Mouse (Mus musculus) ES-Bruce4 (cell line): ENCODE measurements around the gene Myo5c. TPM values are rescaled to one million over a fixed set of nuclear protein-coding genes. Genes with fewer than 3 reads are reported as not detected.

Experiments
- H3K27ac ChIP-seq: 2 replicates; pipeline ENCODE4 v1.5.1; 2012; ENCODE audit warnings: low read length, inconsistent platforms; ENCODE audit not compliant: insufficient read depth
- H3K27me3 ChIP-seq: 2 replicates; pipeline ENCODE4 v1.6.1; 2012; ENCODE audit warnings: mild to moderate bottlenecking, low read length, inconsistent platforms; ENCODE audit not compliant: control insufficient read depth, poor library complexity, insufficient read depth, severe bottlenecking
- H3K36me3 ChIP-seq: 2 replicates; pipeline ENCODE4 v1.6.1; 2012; ENCODE audit warnings: inconsistent platforms, mild to moderate bottlenecking, low read length, moderate library complexity; ENCODE audit not compliant: control insufficient read depth, poor library complexity, insufficient read depth, severe bottlenecking
- H3K4me1 ChIP-seq: one replicate; pipeline ENCODE4 v1.8.1; 2011; ENCODE audit warnings: low read length; ENCODE audit not compliant: control insufficient read depth, insufficient read depth
- H3K4me3 ChIP-seq: 2 replicates; pipeline ENCODE4 v1.5.1; 2011; ENCODE audit warnings: low read depth, mild to moderate bottlenecking, low read length
- H3K9ac ChIP-seq: 2 replicates; pipeline ENCODE4 v1.6.1; 2012; ENCODE audit warnings: low read depth, mild to moderate bottlenecking, inconsistent platforms; ENCODE audit not compliant: poor library complexity, severe bottlenecking
- H3K9me3 ChIP-seq: replicated peaks from 2 replicates; pipeline ENCODE4 v1.6.1; 2012; ENCODE audit warnings: mild to moderate bottlenecking, low read length, inconsistent platforms; ENCODE audit not compliant: control insufficient read depth, poor library complexity, insufficient read depth, severe bottlenecking
- CTCF ChIP-seq: IDR thresholded peaks from one replicate; pipeline ENCODE4 v1.8.1; 2011; ENCODE audit warnings: low read depth, low read length
- EP300 ChIP-seq: IDR thresholded peaks from 2 replicates; pipeline ENCODE4 v1.6.1; 2011; ENCODE audit warnings: low read depth, low read length; ENCODE audit not compliant: insufficient read depth
- POLR2A ChIP-seq: IDR thresholded peaks from one replicate; pipeline ENCODE4 v1.8.1; 2011; ENCODE audit warnings: low read length; ENCODE audit not compliant: insufficient read depth
- polyA plus RNA-seq: library from polyadenylated mRNA; stranded (reverse); fragments of >200 nt; gene quantifications from 2 replicates; pipeline ENCODE4 v1.2.4, GENCODE M21; 2011; ENCODE audit warnings: low read depth; ENCODE audit not compliant: missing spikeins, insufficient read depth, insufficient read length

The Myo5c gene
- polyA plus RNA-seq, 1 experiment: 8.8 TPM

- Histone ChIP-seq H3K4me3 (no peak overlapping the region), H3K4me1 (peaks cover 4% of the 10 kb centered on the region)
- no peak for TF ChIP-seq CTCF
- TF ChIP-seq POLR2A: no peak
- TF ChIP-seq EP300: no peak
These were observed 90.5 kb downstream of the Myo5c start for GRCm38 (mm10) chr9:75322099-75322885.

DNA sequence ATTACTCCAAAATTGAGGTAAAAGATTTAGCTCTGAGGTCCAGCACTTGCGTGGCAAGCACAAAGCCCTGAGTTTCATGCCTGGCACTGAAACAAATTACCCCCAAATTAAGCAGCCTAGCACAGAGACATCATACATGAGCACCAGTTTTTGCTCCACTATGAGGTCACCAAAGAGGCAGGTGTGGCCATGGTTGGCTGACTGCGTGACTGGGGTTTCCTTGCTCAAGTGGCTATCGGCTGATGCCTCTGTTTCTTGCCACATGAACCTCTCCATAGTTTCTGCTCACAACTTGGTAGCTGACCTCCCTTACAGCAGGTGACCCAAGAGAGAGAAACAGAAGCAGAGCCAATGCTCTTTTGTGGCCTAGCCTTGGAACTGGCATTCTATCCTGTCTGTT is 96.2 kb downstream of the Myo5c start:
- Histone ChIP-seq H3K4me1 (no peaks in the 10 kb centered on the region), H3K9ac (no peak overlapping the region), H3K36me3 (no peaks in the 10 kb centered on the region), H3K9me3 (no peaks in the 10 kb centered on the region), H3K27ac (no peak overlapping the region), H3K27me3 (no peaks in the 10 kb centered on the region), H3K4me3 (no peak overlapping the region)
- TF ChIP-seq EP300 (no peak), POLR2A (no peak), CTCF (no peak)

More at GRCm38 (mm10) chr9:75322099-75322885, 90.5 kb downstream of the Myo5c start:
- H3K9me3 ChIP-seq: no peaks in the 10 kb centered on the region
- H3K36me3 ChIP-seq: no peaks in the 10 kb centered on the region
- H3K27ac ChIP-seq: no peak overlapping the region
- no peak overlapping the region for H3K9ac ChIP-seq
- no peaks in the 10 kb centered on the region for H3K27me3 ChIP-seq

GRCm38 (mm10) chr9:75330821-75331220 is 99.0 kb downstream of the Myo5c start:
- TF ChIP-seq CTCF (no peak), EP300 (no peak), POLR2A (no peak)
- no peaks in the 10 kb centered on the region for H3K4me1 ChIP-seq
- H3K9me3 ChIP-seq: no peaks in the 10 kb centered on the region
- H3K36me3 ChIP-seq: no peaks in the 10 kb centered on the region
- H3K4me3 ChIP-seq: no peak overlapping the region
- no peak overlapping the region for H3K27ac ChIP-seq
- H3K27me3 ChIP-seq: no peaks in the 10 kb centered on the region
- H3K9ac ChIP-seq: no peak overlapping the region

GRCm38 (mm10) chr9:75334440-75334839 is 102.6 kb downstream of the Myo5c start:
- Histone ChIP-seq H3K4me1 (no peaks in the 10 kb centered on the region), H3K9me3 (no peaks in the 10 kb centered on the region), H3K36me3 (peaks cover 2% of the 10 kb centered on the region; the same call in 1 of the 2 replicates), H3K4me3 (no peak overlapping the region), H3K27me3 (no peaks in the 10 kb centered on the region), H3K27ac (no peak overlapping the region), H3K9ac (no peak overlapping the region)
- TF ChIP-seq POLR2A (no peak), EP300 (no peak), CTCF (peak; percentile 55)

GRCm38 (mm10) chr9:75338016-75338415 is 106.2 kb downstream of the Myo5c start:
- no peaks in the 10 kb centered on the region for H3K9me3 ChIP-seq
- no peak overlapping the region for H3K9ac ChIP-seq
- H3K4me1 ChIP-seq: no peaks in the 10 kb centered on the region
- no peak for TF ChIP-seq EP300
- TF ChIP-seq POLR2A: no peak
- no peak for TF ChIP-seq CTCF
- H3K27ac ChIP-seq: no peak overlapping the region
- H3K4me3 ChIP-seq: no peak overlapping the region
- H3K27me3 ChIP-seq: no peaks in the 10 kb centered on the region
- peaks cover 2% of the 10 kb centered on the region; the same call in 1 of the 2 replicates for H3K36me3 ChIP-seq

GRCm38 (mm10) chr9:75342433-75342832 is 110.6 kb downstream of the Myo5c start:
- no peak for TF ChIP-seq CTCF
- TF ChIP-seq POLR2A: no peak
- TF ChIP-seq EP300: no peak
- no peaks in the 10 kb centered on the region for H3K27me3 ChIP-seq
- no peaks in the 10 kb centered on the region for H3K4me1 ChIP-seq
- no peak overlapping the region for H3K27ac ChIP-seq
- H3K4me3 ChIP-seq: no peak overlapping the region
- no peak overlapping the region for H3K9ac ChIP-seq
- no peaks in the 10 kb centered on the region for H3K9me3 ChIP-seq
- H3K36me3 ChIP-seq: no peaks in the 10 kb centered on the region
